Mouse (Mus musculus) erythroid progenitor cell, adult 5-6 weeks (primary cell): ENCODE results near the gene Pik3r5. TPM values are rescaled to one million over a fixed set of nuclear protein-coding genes. Genes with fewer than 3 reads are reported as not detected.

Source experiments
- ATAC-seq: replicated peaks from 2 replicates; pipeline ENCODE4 v1.8.0; 2016; ENCODE audit warnings: moderate number of reproducible peaks, mild to moderate bottlenecking, moderate TSS enrichment, inconsistent platforms; ENCODE audit not compliant: poor library complexity, low FRiP score, severe bottlenecking
- total RNA-seq, 2 experiments: library from RNA; stranded (forward) in 1 of 2; stranded (reverse) in 1 of 2; fragments of 150-400 nt in 1 of 2; fragments of 186-747, 209-891 nt in 1 of 2; gene quantifications; 2 replicates each; pipeline versions ENCODE4 v1.2.3 to v1.2.4; 2015 to 2017; ENCODE audit warnings: low replicate concordance in 2 of 2

Pik3r5 gene
- total RNA-seq, 2 experiments from 2014 or later = 3.8 to 10.0 TPM

DNA sequence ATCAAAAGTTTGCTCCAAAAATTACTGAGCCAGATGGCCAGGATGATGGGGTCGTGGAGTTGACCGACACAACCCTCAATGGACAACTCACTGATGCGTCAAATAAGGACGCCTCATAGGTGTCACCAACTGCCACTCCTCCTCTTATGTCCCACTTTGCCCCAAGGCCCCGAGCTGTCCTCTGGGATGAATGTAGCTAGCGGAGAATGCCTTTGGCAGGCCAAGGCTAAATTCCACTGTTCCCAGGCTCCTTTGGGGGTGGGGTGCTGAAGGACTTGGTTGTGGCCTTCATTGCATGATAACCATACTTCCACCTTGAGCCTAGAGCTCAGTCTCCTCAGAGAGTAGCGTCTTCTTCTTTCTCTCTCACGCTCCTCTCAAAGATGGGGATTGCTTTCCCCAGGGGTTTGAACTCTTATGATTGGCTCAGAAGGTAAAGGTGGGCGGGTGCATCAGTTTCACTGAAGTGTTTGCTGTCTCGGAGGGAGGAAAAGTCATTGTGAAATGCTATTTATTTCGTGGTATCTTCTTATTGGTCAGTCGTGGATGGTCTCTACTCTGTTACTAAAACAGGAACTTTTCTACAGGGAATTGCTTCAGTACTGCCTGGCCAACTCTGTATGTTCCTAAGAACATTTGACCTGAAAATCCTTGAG is 11.2 kb downstream of the Pik3r5 start:
- ATAC-seq = no peak

DNA sequence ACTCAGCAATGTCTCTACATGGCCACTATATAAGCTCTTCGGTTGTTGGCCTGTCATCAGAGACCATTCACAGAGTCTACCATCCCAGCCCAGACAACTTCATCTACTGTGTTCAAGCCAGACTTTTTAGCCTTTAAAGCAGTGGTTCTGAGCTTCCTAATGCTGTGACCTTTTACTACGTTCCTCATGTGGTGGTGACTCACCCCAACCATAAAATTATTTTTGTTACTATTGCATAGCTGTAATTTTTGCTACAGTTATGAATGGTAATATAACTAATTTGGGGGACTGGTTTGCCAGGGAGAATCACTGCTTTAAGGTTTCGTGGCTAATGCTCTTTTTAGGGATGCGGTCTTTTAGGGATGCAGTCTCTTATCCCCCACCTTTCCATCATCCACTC is 14.0 kb downstream of the Pik3r5 start:
- no peak for ATAC-seq

DNA sequence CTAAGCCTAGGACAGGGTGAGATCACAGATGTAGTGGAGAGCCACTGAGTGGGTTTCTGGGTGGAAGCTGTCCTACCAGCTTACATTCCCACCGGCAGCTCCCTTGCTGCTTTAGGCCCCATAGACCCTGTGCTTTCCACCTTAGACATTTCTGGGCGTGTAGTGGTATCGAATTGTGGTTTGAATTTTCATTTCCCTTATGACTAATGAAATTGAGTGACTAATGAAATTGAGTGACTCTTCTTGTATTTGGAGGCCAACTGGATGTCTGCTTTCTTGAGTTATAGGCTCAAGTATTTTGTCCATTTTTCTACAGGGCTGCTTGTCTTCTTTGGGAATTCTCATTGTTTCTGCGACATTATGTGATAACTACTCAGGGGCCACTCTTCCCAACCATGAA is 14.6 kb downstream of the Pik3r5 start:
- no peak for ATAC-seq

DNA sequence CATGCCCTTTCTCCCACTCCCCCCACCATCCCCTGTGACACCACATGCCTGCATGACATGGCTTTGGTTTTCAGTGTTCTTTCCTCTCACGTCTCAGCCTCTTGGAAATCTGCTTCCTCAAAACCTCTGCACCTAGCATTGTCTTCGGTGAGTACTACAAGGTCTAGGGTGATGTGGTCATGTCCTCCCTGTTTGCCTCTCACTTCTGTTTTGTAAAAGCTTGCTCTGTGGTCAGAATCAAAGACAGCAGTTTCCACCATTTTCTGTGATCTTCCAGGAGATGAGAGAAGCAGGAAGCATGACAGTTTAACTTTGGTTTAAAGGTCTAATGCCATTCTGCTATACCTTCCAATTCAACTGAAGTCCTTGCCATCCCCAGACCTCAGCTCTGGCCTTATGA is 15.3 kb downstream of the Pik3r5 start:
- ATAC-seq = no peak

DNA sequence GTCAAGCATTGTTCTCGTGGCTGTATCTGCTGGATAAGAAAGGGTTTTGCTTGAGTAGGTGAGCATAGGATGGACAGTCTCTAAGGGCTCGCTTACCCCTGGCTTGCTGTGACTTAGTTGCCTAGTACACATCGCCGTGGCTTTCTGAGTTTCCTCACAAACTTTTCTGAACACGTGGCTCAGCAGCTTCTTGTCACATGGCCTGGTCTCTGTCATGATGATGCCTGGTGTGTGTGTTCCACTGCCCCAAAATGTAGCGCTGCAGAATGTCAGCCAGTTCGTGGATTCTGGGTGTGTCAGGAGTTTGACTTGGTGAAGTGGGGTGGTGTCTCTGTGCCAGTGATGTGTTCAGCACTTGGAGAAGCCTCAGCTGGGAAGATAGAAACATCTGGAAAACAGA is 16.4 kb downstream of the Pik3r5 start:
- no peak for ATAC-seq

DNA sequence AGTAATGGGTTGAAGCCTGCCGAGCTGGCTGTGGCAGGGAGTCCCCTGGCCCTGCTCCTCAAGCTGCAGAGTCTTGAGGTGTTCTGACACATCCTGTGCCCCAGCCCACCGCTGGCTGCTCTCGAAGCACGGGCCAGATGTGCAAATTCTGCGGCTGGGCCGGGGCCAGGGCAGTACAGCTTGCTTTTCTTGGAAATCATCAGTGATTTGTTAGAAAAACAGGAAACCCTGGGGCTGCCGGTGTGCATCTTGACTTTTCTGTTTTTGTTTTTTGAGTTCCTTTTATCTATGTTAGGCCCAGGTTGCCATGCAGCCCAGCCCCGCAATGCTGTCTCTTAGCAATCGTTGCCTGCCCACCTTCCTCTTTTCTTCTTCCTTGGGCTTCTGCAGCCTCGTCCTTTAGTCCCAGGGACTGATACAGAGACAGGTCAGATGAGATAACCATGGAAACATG is 19.4 kb downstream of the Pik3r5 start:
- no peak for ATAC-seq

DNA sequence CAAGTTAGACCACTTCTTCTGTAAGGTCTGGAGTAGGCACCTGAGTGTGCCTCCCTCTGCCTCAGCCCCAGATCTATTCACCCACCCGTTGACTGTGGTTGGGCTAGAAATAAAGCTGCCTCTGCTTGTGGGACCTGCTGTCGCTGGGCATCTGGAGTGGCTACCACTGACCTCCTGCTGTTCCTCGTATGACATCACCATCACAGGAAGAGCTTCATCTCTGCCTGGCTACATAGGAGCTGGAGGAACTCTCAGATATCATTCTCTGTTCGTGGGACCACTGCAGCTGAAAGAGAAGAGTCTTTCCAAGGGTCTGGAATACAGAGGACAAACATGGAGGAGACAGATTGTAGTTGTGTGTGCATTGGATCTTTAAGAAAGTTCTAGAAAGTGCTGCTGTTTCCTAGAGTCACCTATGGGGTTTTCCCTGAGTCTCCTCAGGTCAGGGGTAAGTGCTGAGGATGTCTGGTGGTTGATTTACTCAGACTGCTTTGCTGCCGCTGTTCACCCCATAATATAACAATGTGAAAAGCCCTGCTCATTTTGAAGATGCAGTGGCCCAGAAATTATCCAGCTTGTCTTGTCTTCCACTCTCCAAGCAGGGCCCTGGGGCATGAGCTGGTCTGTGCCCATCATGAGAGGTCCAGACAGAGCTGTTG is 20.0 kb downstream of the Pik3r5 start:
- no peak for ATAC-seq

DNA sequence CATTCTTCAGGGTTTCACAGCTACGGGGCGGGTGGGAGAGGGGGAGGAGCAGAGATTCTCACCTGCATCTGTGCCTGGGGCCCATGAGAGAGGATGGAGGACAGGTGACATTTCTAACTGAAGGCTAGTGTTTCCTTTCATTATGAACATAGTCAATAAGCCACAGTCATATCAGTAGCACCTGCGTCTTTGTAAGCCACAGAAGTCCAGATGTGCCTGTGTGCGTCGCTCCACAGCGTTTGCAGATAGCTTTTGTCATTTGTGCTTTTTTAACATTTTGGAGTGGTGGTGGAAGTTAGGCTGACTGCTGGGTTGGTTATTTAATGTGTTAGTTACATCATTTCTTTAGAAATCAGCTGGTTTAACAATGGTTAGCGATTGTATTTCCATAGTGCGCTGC is 20.8 kb downstream of the Pik3r5 start:
- ATAC-seq = no peak

DNA sequence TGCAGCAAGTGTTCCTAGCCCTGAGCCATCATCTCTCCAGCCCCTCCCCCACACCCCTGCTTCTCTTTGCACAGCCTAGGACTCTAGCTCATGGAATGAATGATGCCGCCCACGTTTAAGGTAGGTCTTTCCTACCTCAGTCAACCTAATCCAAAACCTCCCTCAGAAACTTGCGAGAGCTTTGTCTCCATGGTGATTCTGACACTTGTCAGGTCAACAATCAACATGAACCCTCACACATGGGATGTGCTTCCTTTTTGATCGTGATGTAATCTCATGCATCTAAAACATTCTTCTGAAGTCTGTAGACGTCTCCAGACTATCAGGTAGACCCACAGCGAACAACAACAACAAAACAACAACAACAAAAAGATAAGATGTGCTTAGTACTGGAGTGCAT is 21.4 kb downstream of the Pik3r5 start:
- no peak for ATAC-seq

DNA sequence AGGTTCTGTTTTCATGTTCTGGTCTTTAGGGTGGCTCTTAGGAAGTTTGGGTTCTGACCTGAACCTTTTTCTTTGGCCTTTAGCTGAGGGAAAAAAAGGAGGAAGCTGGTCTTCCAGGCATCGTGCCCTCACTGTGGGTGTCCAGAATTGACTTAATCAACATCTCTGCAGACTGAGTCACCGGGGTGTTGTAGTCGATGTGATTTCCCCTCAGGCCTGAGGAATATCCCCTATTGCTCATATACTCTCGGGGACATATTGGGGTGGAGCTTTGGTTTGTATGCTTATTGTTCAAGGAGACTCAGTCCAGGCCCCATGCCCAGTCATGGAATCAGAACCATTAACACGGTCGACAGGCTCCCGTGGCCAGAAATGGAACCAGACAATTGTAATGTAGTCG is 26.2 kb downstream of the Pik3r5 start:
- ATAC-seq = no peak

DNA sequence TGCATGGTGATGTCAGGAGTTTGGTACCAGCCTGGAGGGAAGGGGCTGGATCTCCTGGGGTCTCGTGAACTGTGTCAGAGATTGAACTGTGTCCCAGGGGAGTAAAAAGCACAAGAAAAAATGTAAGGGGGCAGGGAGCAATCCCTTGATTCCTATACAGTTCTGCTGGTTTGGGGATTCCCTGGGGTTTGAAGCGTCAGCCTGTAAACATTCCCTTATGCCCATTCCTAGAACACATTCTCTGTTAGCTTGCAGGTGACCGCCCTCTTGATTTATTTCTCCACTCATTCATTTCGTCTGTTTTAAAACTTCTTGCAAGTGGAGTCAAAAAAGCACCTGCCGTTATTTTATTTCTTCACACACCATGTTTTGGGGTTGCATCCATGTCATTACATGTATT is 27.1 kb downstream of the Pik3r5 start:
- no peak for ATAC-seq

DNA sequence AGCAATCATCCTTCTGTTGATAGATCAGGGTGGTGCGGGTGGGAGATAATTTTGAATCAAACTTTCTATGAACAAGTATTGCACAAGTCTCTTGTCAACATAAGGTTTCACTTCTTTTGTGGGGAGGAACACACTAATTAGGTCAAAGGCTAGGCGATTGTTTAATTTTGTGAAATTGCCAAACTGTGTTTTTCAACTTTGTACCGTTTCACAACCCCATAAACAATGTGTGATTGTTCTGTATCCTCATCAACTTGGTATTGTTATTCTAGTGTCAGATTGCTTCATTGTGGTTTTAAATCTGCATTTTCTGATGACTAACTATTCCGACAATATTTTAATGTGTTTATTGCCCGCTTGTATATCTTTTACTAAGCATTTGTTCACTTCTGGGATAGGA is 27.6 kb downstream of the Pik3r5 start:
- no peak for ATAC-seq

DNA sequence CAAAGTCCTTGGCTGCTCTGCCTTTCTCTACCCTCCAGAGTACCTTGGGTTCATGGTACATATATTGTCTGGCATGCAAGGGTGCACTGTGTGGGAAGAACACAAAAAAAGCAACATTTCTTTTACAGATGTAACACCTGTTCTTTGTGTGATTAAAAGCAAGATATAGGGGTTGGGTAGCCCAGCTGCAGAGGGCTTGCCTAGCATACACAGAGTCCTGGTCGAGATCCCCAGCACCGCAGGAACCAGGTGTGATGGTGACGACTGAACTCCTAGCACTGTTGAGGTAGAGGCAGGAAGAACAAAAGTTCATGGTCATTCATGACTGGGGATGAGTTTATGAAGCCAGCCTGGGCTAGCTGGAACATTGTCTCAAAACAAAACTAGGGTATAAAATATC is 30.8 kb downstream of the Pik3r5 start:
- ATAC-seq = no peak

DNA sequence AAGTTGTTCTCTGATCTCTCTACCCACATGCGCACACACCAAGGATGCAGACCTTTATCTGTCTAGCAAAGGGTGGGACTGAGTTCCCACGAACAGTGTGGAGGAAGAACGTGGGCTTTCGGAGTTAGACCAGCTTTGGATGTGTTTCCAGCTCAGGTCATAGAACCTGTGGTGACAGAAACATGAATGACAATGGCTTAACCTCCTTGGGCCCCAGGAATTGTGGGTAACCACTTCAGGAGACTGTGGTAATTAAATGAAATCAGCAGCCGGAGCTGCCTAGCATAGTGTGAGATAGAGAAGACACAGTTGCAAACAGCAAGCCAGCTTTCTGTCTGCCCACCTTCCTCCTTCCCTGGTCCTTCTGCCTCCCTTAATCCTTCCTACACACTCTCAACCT is 32.3 kb downstream of the Pik3r5 start:
- no peak for ATAC-seq

DNA sequence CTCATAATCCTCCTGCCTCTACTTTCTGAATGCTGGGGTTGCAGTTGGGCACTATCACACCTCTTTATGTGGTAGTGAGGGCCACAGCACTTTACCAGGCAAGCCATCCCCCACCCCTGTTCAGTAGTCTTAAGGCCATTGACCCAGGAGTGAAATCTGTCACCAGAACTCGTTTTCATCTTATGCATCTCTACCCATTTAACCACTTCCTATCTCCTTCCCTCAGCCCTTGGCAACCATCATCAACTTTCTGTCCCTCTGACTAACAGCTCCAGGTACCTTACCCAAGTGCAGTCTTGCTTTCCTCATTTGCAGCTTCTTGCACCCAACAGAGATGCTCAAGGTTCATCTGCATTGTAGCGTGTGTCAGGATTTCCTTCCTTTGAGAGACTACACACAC is 33.2 kb downstream of the Pik3r5 start:
- ATAC-seq = no peak

DNA sequence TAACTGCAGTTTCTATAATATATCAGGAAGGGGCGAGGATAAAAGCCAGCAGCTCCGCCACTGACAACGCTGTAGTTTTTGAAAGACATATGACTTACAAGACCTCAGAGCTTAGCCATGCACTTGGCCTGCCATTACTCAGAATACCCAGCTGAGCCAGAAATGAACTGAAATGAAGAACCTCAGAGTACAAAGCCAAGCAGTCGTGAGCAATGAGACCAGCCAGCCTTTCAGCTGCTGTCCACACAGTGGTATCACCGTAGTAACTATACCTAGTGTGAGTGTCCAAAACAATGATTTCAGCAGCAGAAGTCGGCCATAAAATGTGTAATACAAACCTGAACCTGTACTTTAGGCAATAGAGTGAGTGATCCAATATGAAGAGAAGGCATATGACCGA is 35.5 kb downstream of the Pik3r5 start:
- no peak for ATAC-seq

DNA sequence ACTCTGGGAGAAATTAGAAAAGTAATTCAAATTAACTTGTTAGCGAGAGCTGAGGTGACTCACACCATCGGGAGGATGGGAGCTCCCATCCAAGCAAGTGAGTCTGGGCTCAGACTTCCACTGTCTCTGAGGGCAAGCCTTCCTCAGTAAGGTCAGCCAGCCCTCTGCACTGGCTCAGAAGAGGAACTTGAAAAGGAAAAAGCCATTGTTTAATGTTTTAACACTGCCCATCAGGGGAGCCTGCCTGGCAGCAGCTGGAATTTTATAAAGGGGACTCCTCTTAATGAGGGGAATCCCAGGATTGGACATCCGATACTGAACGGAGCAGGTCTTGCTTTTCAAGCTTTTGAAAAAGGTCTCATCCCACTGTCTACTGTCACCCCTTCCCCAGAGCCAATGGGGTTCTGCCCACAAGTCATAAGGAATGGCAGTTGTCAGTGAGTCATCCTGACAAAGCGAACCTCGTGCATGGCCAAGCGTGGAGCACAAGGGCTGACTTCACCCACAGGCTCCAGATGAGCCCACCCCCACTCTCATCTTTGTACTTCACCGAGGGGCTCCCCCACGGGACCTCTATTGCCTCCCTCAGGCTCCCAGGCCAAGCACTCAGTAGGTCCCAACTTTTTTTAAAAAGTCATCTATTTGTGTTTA is 36.2 kb downstream of the Pik3r5 start:
- no peak for ATAC-seq

DNA sequence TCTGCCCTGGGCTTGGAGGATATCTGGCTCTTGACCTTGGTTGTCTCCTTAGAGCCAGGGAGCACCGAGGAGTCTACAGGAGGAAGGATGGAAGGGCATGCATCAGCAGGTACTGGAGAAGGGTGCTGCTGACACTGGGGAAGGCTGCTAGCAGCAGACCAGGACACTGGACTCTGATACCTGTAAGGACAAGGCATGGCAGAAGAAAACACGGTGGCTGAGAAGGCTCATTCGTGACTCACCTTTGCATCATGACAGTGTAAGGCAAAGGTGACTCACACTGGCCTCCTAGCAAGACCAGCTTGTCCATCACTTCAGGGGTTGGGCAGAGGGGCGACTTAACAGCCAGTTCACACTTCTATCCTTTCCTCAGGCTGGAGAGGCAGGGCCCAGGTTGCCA is 37.0 kb downstream of the Pik3r5 start:
- no peak for ATAC-seq

DNA sequence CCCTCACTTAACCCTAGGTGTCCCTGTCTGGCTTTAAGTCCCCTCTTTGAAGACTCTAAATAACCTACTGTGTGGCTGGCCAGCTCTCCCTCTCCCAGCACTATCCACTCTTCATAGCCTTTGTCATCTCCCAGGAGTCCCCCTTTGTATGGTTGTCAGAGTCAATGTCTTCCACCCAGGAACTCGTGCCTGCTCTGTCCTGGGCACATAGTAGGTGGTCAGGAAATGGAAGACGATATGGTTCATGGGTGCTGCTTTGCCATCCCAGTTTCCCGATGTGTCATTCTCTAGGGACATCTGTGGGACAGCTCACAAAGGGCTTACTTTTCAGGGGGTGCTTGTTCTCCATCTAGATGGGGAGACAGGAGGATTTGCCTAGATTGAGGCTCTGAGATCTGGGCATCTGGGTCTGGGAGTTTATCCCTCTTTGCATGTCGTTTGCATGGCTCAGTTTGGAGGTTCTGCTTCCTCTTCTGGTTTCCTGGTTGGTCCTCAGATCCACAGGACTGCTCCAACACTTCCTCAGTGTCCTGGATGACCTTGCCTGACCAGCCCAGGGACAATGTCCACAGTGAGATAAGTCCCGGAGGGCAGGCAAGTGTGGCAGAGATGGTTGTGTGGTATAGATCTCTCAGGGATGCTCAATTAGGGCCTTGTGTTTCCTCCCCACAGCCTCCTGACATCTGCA is 40.4 kb downstream of the Pik3r5 start:
- ATAC-seq = no peak

DNA sequence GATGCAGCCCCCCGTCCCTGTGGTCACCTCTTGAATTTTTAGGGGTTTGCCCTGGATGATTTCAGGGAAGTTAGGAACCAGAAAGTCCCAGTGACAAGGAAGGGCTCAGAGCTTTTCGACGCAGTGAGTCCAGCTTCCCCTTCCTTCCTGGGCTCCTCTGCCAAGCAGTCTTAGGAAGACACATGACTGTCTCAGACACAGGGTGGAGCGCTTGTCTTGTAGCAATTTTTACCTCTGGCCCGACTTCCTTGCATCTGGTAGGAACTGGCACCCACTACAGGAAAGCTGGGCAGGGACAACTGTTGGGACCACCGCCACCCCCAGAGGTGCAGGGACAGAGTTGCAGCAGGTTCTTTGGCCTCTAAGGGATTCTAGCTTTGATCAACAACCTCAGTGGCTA is 42.7 kb downstream of the Pik3r5 start:
- ATAC-seq = no peak

DNA sequence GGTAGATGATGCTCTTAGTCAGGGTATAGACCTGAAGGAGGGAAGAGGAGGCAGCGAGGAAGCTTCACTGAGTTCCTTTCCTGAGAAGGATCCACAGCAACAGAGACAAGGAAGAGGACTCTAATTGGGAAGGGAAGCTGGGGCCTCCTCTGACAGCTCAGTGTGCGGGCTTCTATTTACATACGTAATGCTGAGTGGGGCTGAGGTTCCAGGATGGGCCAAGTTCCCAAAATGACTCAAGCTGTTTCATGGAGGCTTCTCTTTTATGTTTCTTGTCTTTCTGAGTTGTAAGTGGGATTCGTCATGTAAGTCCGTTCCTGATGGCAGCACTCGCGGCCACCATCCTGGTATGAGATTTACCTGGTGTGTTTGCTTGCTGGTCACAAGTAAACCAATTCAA is 43.8 kb downstream of the Pik3r5 start:
- ATAC-seq = no peak
